Mouse (Mus musculus) myocyte (in vitro differentiated cells): ENCODE data around the gene Igsf9b. TPM values are rescaled to one million over a fixed set of nuclear protein-coding genes. Genes with fewer than 3 reads are reported as not detected.

ENCODE experiments used
- H3K27me3 ChIP-seq: one replicate; pipeline ENCODE4 v1.6.1; 2011; ENCODE audit not compliant: control insufficient read depth, insufficient read depth, insufficient read length
- H3K36me3 ChIP-seq: one replicate; pipeline ENCODE4 v1.6.1; 2011; ENCODE audit not compliant: control insufficient read depth, insufficient read depth
- H3K4me2 ChIP-seq: one replicate; pipeline ENCODE4 v1.6.1; 2011; ENCODE audit warnings: low read depth, control low read depth
- H3K4me3 ChIP-seq: one replicate; pipeline ENCODE4 v1.5.1; 2011; ENCODE audit warnings: mild to moderate bottlenecking, control low read depth, moderate library complexity
- H3K79me2 ChIP-seq: one replicate; pipeline ENCODE4 v1.6.1; 2011; ENCODE audit not compliant: control insufficient read depth, insufficient read depth
- H3ac ChIP-seq: one replicate; pipeline ENCODE4 v1.6.1; 2011; ENCODE audit not compliant: control insufficient read depth, insufficient read length
- CEBPB ChIP-seq: IDR thresholded peaks from 2 replicates; pipeline ENCODE4 v1.6.1; 2011; ENCODE audit warnings: mild to moderate bottlenecking, moderate library complexity; ENCODE audit not compliant: poor library complexity, insufficient read depth, severe bottlenecking
- E2F4 ChIP-seq: IDR thresholded peaks from one replicate; pipeline ENCODE4 v1.6.1; 2011; ENCODE audit warnings: mild to moderate bottlenecking, control low read depth, moderate library complexity; ENCODE audit not compliant: insufficient read depth
- MAX ChIP-seq: IDR thresholded peaks from one replicate; pipeline ENCODE4 v1.6.1; 2011; ENCODE audit warnings: low read depth, mild to moderate bottlenecking, control low read depth
- MYOD1 ChIP-seq, 3 experiments: IDR thresholded peaks; one replicate each; pipeline ENCODE4 v1.6.1; 2011; ENCODE audit warnings: control low read depth in 2 of 3, low read depth in 2 of 3, mild to moderate bottlenecking in 2 of 3, moderate library complexity in 1 of 3; ENCODE audit not compliant: insufficient read length in 2 of 3, control insufficient read depth in 1 of 3
- MYOG ChIP-seq, 3 experiments: IDR thresholded peaks; one replicate each; pipeline ENCODE4 v1.6.1; 2011; ENCODE audit warnings: control low read depth in 2 of 3, low read depth in 2 of 3, mild to moderate bottlenecking in 2 of 3; ENCODE audit not compliant: insufficient read length in 2 of 3, control insufficient read depth in 1 of 3, insufficient read depth in 1 of 3
- POLR2A ChIP-seq: IDR thresholded peaks from one replicate; pipeline ENCODE4 v1.6.1; 2011; ENCODE audit warnings: low read depth, mild to moderate bottlenecking, control low read depth, moderate library complexity; ENCODE audit not compliant: insufficient read length
- POLR2AphosphoS2 ChIP-seq: IDR thresholded peaks from one replicate; pipeline ENCODE4 v1.6.1; 2011; ENCODE audit warnings: low read depth, control low read depth; ENCODE audit not compliant: insufficient read length
- REST ChIP-seq: IDR thresholded peaks from one replicate; pipeline ENCODE4 v1.6.1; 2011; ENCODE audit warnings: mild to moderate bottlenecking, control low read depth, moderate library complexity; ENCODE audit not compliant: insufficient read depth, insufficient read length
- SRF ChIP-seq: IDR thresholded peaks from one replicate; pipeline ENCODE4 v1.6.1; 2011; ENCODE audit warnings: low read depth; ENCODE audit not compliant: control insufficient read depth, insufficient read length
- TCF12 ChIP-seq: IDR thresholded peaks from one replicate; pipeline ENCODE4 v1.6.1; 2011; ENCODE audit warnings: mild to moderate bottlenecking, control low read depth; ENCODE audit not compliant: poor library complexity, insufficient read depth, severe bottlenecking
- TCF3 ChIP-seq: IDR thresholded peaks from one replicate; pipeline ENCODE4 v1.6.1; 2011; ENCODE audit warnings: low read depth, control low read depth; ENCODE audit not compliant: insufficient read length
- USF1 ChIP-seq: IDR thresholded peaks from one replicate; pipeline ENCODE4 v1.6.1; 2011; ENCODE audit warnings: low read depth, mild to moderate bottlenecking, control low read depth, moderate library complexity
- polyA plus RNA-seq: library from polyadenylated mRNA; unstranded; fragments of >200 nt; fragmentation: generic; extraction: Trizol; gene quantifications from one replicate; pipeline ENCODE4 v1.2.1, GENCODE M21; 2012; ENCODE audit warnings: missing spikeins

Igsf9b gene
- polyA plus RNA-seq, 1 experiment = 0.04 TPM

- H3K79me2 ChIP-seq = no peaks in the 10 kb centered on the region
- H3ac ChIP-seq = no peak overlapping the region
- H3K4me3 ChIP-seq = no peak overlapping the region
- no peaks in the 10 kb centered on the region for H3K36me3 ChIP-seq
- H3K27me3 ChIP-seq = no peaks in the 10 kb centered on the region
- no peak for TF ChIP-seq TCF12
- TF ChIP-seq TCF3 = no peak
- TF ChIP-seq POLR2A = no peak
- no peak for TF ChIP-seq SRF
- TF ChIP-seq MYOG (IDR thresholded peaks at IDR 0.05; ENCODE audit: control insufficient read depth in 1 of 3, insufficient read depth in 1 of 3, insufficient read length in 2 of 3, low read depth in 2 of 3) = no peak
- no peak for TF ChIP-seq MYOD1 (IDR thresholded peaks at IDR 0.05; ENCODE audit: control insufficient read depth in 1 of 3, insufficient read length in 2 of 3, low read depth in 2 of 3)
- TF ChIP-seq E2F4 = no peak
- H3K4me2 ChIP-seq = no peak overlapping the region
These were observed 10.6 kb upstream of the Igsf9b start for GRCm38 (mm10) chr9:27288442-27288841.

- Histone ChIP-seq H3K36me3 (no peaks in the 10 kb centered on the region), H3K4me3 (no peak overlapping the region), H3ac (no peak overlapping the region), H3K4me2 (no peak overlapping the region), H3K27me3 (no peaks in the 10 kb centered on the region), H3K79me2 (no peaks in the 10 kb centered on the region)
- TF ChIP-seq MYOG (IDR thresholded peaks at IDR 0.05; ENCODE audit: control insufficient read depth in 1 of 3, insufficient read depth in 1 of 3, insufficient read length in 2 of 3, low read depth in 2 of 3) = no peak
- TF ChIP-seq TCF3 = no peak
- TF ChIP-seq USF1 = no peak
- no peak for TF ChIP-seq SRF
- TF ChIP-seq CEBPB = no peak
- TF ChIP-seq TCF12 = no peak
These were observed 9.3 kb upstream of the Igsf9b start for GRCm38 (mm10) chr9:27289543-27290308.

GRCm38 (mm10) chr9:27294380-27294779 is 4.6 kb upstream of the Igsf9b start:
- Histone ChIP-seq H3K36me3 (no peaks in the 10 kb centered on the region), H3K4me2 (no peak overlapping the region), H3K4me3 (no peak overlapping the region), H3K79me2 (no peaks in the 10 kb centered on the region), H3ac (no peak overlapping the region), H3K27me3 (no peaks in the 10 kb centered on the region)
- TF ChIP-seq E2F4 (no peak), REST (no peak), POLR2A (no peak), MYOD1 (IDR thresholded peaks at IDR 0.05; ENCODE audit: control insufficient read depth in 1 of 3, insufficient read length in 2 of 3, low read depth in 2 of 3) (no peak), SRF (no peak), TCF12 (no peak), USF1 (no peak), MAX (no peak), TCF3 (no peak), CEBPB (no peak)

- Histone ChIP-seq H3K36me3 (no peaks in the 10 kb centered on the region), H3K4me2 (peak overlapping the region; percentile 18), H3ac (no peak overlapping the region), H3K27me3 (peaks cover 8% of the 10 kb centered on the region), H3K79me2 (no peaks in the 10 kb centered on the region), H3K4me3 (no peak overlapping the region)
- TF ChIP-seq REST (no peak), USF1 (no peak), SRF (no peak), TCF3 (no peak), POLR2AphosphoS2 (no peak), POLR2A (no peak), TCF12 (no peak), CEBPB (no peak), MYOD1 (IDR thresholded peaks at IDR 0.05; ENCODE audit: control insufficient read depth in 1 of 3, insufficient read length in 2 of 3, low read depth in 2 of 3) (no peak), E2F4 (no peak), MAX (no peak), MYOG (IDR thresholded peaks at IDR 0.05; ENCODE audit: control insufficient read depth in 1 of 3, insufficient read depth in 1 of 3, insufficient read length in 2 of 3, low read depth in 2 of 3) (no peak)
These were observed 533 bp downstream of the Igsf9b start for GRCm38 (mm10) chr9:27299286-27300187.
